Mouse (Mus musculus): ENCODE measurements around the gene Tatdn3. TPM values are rescaled to one million over a fixed set of nuclear protein-coding genes. Genes with fewer than 3 reads are reported as not detected.

Tatdn3 gene
- total RNA-seq (2014; rRNA removed) (9.1 and 14.8 TPM in 2 replicates), polyA plus RNA-seq (2015; fragmentation: Nextera tagmentation; extraction: Ambion mirVana) (15.6 and 18.0 TPM in 2 replicates)

GRCm38 (mm10) chr1:191062781-191063485 is at the start of gene Tatdn3, which contains the start of gene Nsl1:
Gene Tatdn3 (minus strand): TSS chr1:191062932.
Gene Nsl1 (plus strand): TSS chr1:191063012.
- peak within 1 kb of the TSS; percentile 87 for H3K4me2 ChIP-seq (ENCODE audit: low read depth, low read length)
- under 1% methylated on average over 56 of the region's 56 CpGs for WGBS
- H3K4me1 ChIP-seq (ENCODE audit: insufficient read depth, low read length): peaks cover 7% of the 10 kb centered on the region; the same call in 1 of the 2 replicates
- DNase-seq (ENCODE audit: low spot score) (peak; percentile 94), ATAC-seq (peak; percentile 94)
- no peaks in the 10 kb centered on the region for H3K9me3 ChIP-seq (ENCODE audit: low read length)
- H3K36me3 ChIP-seq (ENCODE audit: insufficient read depth, low read length): no peaks in the 10 kb centered on the region
- H3K4me3 ChIP-seq (ENCODE audit: low read length): peak within 1 kb of the TSS; percentile 63
- peak within 1 kb of the TSS; percentile 78 for H3K27ac ChIP-seq
- H3K27me3 ChIP-seq (ENCODE audit: insufficient read depth, low read length): no peaks in the 10 kb centered on the region
- peak; percentile 60 for TF ChIP-seq CTCF (IDR thresholded peaks at IDR 0.05; ENCODE audit: low read depth)
- H3K9ac ChIP-seq (replicated peaks; ENCODE audit: low read length): peak within 1 kb of the TSS; percentile 71

GRCm38 (mm10) chr1:191111146-191111545 is 48.4 kb upstream of the Tatdn3 start:
- H3K27me3 ChIP-seq (ENCODE audit: insufficient read depth, low read length): no peaks in the 10 kb centered on the region
- H3K4me3 ChIP-seq (ENCODE audit: low read length): no peak overlapping the region
- no peaks in the 10 kb centered on the region for H3K36me3 ChIP-seq (ENCODE audit: insufficient read depth, low read length)
- no peak for ATAC-seq
- no peak for DNase-seq (ENCODE audit: low spot score)
- no peak overlapping the region for H3K27ac ChIP-seq
- H3K4me1 ChIP-seq (ENCODE audit: insufficient read depth, low read length): no peaks in the 10 kb centered on the region; the same call in 1 of the 2 replicates
- WGBS: 57% methylated on average over 8 of the region's 8 CpGs
- no peaks in the 10 kb centered on the region for H3K9me3 ChIP-seq (ENCODE audit: low read length)
- no peak overlapping the region for H3K9ac ChIP-seq (replicated peaks; ENCODE audit: low read length)
- no peak overlapping the region for H3K4me2 ChIP-seq (ENCODE audit: low read depth, low read length)
- no peak for TF ChIP-seq CTCF (IDR thresholded peaks at IDR 0.05; ENCODE audit: low read depth)

GRCm38 (mm10) chr1:191109907-191110306 is 47.2 kb upstream of the Tatdn3 start:
- Histone ChIP-seq H3K4me2 (ENCODE audit: low read depth, low read length) (no peak overlapping the region), H3K27ac (no peak overlapping the region), H3K27me3 (ENCODE audit: insufficient read depth, low read length) (no peaks in the 10 kb centered on the region), H3K9me3 (ENCODE audit: low read length) (no peaks in the 10 kb centered on the region), H3K9ac (replicated peaks; ENCODE audit: low read length) (no peak overlapping the region), H3K4me3 (ENCODE audit: low read length) (no peak overlapping the region), H3K4me1 (ENCODE audit: insufficient read depth, low read length) (no peaks in the 10 kb centered on the region), H3K36me3 (ENCODE audit: insufficient read depth, low read length) (no peaks in the 10 kb centered on the region)
- WGBS: 95% methylated on average over 9 of the region's 9 CpGs
- TF ChIP-seq CTCF (IDR thresholded peaks at IDR 0.05; ENCODE audit: low read depth): no peak
- ATAC-seq (no peak), DNase-seq (ENCODE audit: low spot score) (no peak)

- Histone ChIP-seq H3K4me1 (ENCODE audit: insufficient read depth, low read length) (no peaks in the 10 kb centered on the region), H3K9ac (replicated peaks; ENCODE audit: low read length) (no peak overlapping the region), H3K36me3 (ENCODE audit: insufficient read depth, low read length) (no peaks in the 10 kb centered on the region), H3K4me3 (ENCODE audit: low read length) (no peak overlapping the region), H3K9me3 (ENCODE audit: low read length) (no peaks in the 10 kb centered on the region), H3K27me3 (ENCODE audit: insufficient read depth, low read length) (no peaks in the 10 kb centered on the region), H3K4me2 (ENCODE audit: low read depth, low read length) (no peak overlapping the region), H3K27ac (no peak overlapping the region)
- no peak for TF ChIP-seq CTCF (IDR thresholded peaks at IDR 0.05; ENCODE audit: low read depth)
- ATAC-seq: no peak
- DNase-seq (ENCODE audit: low spot score): no peak
- 59% methylated on average over 10 of the region's 10 CpGs for WGBS
Observed at GRCm38 (mm10) chr1:191107306-191107705, 44.6 kb upstream of the Tatdn3 start.

- Histone ChIP-seq H3K4me2 (ENCODE audit: low read depth, low read length) (no peak overlapping the region), H3K4me3 (ENCODE audit: low read length) (no peak overlapping the region), H3K27me3 (ENCODE audit: insufficient read depth, low read length) (no peaks in the 10 kb centered on the region), H3K4me1 (ENCODE audit: insufficient read depth, low read length) (no peaks in the 10 kb centered on the region), H3K9ac (replicated peaks; ENCODE audit: low read length) (no peak overlapping the region), H3K36me3 (ENCODE audit: insufficient read depth, low read length) (no peaks in the 10 kb centered on the region), H3K27ac (no peak overlapping the region), H3K9me3 (ENCODE audit: low read length) (no peaks in the 10 kb centered on the region)
- TF ChIP-seq CTCF (IDR thresholded peaks at IDR 0.05; ENCODE audit: low read depth): no peak
- DNase-seq (ENCODE audit: low spot score): no peak
- no peak for ATAC-seq
- WGBS: 80% methylated on average over 9 of the region's 9 CpGs
Observed at GRCm38 (mm10) chr1:191105246-191105645, 42.5 kb upstream of the Tatdn3 start.

GRCm38 (mm10) chr1:191102730-191103370 is 40.1 kb upstream of the Tatdn3 start:
- no peak overlapping the region for H3K4me3 ChIP-seq (ENCODE audit: low read length)
- H3K9ac ChIP-seq (replicated peaks; ENCODE audit: low read length): no peak overlapping the region
- 85% methylated on average over 15 of the region's 15 CpGs for WGBS
- H3K27me3 ChIP-seq (ENCODE audit: insufficient read depth, low read length): peaks cover 4% of the 10 kb centered on the region; the same call in 1 of the 2 replicates
- H3K36me3 ChIP-seq (ENCODE audit: insufficient read depth, low read length): no peaks in the 10 kb centered on the region
- ATAC-seq: no peak
- no peak overlapping the region for H3K27ac ChIP-seq
- no peaks in the 10 kb centered on the region for H3K4me1 ChIP-seq (ENCODE audit: insufficient read depth, low read length)
- TF ChIP-seq CTCF (IDR thresholded peaks at IDR 0.05; ENCODE audit: low read depth): no peak
- H3K9me3 ChIP-seq (ENCODE audit: low read length): no peaks in the 10 kb centered on the region
- no peak overlapping the region for H3K4me2 ChIP-seq (ENCODE audit: low read depth, low read length)
- no peak for DNase-seq (ENCODE audit: low spot score)

Data from hindbrain, postnatal 0 days (tissue).